Mouse (Mus musculus): ENCODE measurements at regions not wholly inside any gene's neighbourhood (a gene's known extent, or its start where the extent isn't known, plus 50 kb on each side); places are given as distances from the start of the nearest gene placed in this dataset.

DNA sequence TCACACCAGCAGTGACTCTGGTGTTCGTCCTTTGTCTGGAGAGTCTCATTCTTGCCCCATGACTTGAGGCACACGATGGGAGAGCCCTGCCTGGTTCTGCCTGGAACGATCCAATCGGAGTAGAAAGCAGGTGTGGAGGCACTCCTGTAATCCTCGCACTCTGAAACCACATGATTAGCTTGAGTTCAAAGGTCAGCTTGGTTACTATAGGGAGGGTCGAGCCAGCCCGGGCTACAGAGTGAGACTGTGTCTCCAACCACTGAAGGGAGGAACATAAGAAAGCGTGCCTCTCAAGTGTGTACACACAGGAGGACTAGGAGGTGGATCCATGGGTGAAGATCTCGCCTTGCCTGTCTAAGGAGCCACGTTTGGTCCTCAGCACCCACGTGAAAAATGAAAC is 504.0 kb downstream of the Vrk1 start:
- no peak for ATAC-seq (replicated peaks; ENCODE audit: insufficient number of reproducible peaks, insufficient read depth, low FRiP score, low read depth)
- no peaks in the 10 kb centered on the region for H3K36me3 ChIP-seq
- H3K4me1 ChIP-seq (replicated peaks), result no peaks in the 10 kb centered on the region
- 73% methylated on average over 11 of the region's 11 CpGs for WGBS
- no peak overlapping the region for H3K4me2 ChIP-seq
- H3K9me3 ChIP-seq (replicated peaks), result no peaks in the 10 kb centered on the region
- no peak overlapping the region for H3K27ac ChIP-seq
- H3K4me3 ChIP-seq, result no peak overlapping the region
- H3K9ac ChIP-seq, result no peak overlapping the region
- H3K27me3 ChIP-seq, result peaks cover 7% of the 10 kb centered on the region; the same call in 1 of the 2 replicates

DNA sequence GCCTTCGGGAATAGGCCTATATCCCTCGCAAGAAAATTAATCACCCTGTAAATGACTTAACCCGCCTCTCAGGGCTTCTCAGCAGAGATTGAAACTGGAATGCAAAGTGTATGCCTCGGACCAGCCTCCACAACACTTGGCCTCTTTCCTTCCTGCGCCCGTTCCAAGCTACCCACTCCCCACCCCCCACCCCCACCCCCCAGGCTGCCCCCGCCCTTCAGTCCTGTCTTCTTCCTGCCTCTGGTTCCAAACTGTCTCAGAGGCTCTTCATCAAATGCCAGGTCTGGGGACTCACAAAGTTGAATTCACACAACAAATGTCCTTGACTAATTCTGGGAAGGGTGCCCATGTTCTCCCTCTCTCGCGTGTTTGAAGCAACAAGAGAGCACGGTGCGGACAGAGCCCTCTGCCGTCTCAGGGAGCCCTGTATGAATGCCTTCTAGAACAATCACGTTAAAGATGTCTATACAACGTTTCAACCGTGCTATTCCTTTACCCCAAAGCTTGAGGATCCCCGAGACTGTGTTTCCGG is 505.3 kb downstream of the Vrk1 start:
- 40% methylated on average over 17 of the region's 17 CpGs for WGBS

DNA sequence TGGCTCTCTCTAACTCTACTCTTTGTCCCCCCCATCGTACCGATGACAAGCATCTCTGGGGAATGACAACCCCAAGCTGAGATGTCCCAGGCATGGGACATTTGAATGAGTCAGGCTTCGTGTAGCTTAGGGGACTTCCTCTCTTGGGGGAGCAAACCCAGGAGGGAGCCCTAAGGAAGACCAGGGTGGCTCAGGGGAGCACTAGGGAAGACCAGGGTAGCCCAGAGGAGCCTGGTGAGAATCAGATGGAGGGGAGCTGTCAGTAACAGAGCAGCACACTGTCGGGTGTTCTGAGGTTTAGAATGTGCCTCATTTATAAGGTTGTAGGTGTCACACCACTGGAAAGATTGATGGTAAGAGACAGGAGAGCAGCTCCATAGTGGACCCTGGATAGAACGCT is 509.1 kb downstream of the Vrk1 start:
- H3K4me1 ChIP-seq (replicated peaks), result no peaks in the 10 kb centered on the region
- no peak for ATAC-seq (replicated peaks; ENCODE audit: insufficient number of reproducible peaks, insufficient read depth, low FRiP score, low read depth)
- no peak overlapping the region for H3K9ac ChIP-seq
- H3K36me3 ChIP-seq, result no peaks in the 10 kb centered on the region
- H3K27me3 ChIP-seq, result peaks cover 8% of the 10 kb centered on the region; the same call in 1 of the 2 replicates
- no peak overlapping the region for H3K4me2 ChIP-seq
- 61% methylated on average over 5 of the region's 5 CpGs for WGBS
- H3K4me3 ChIP-seq, result no peak overlapping the region
- H3K9me3 ChIP-seq (replicated peaks), result no peaks in the 10 kb centered on the region
- H3K27ac ChIP-seq, result no peak overlapping the region

More for the DNA sequence above, 505.3 kb downstream of the Vrk1 start:
- Histone ChIP-seq H3K4me1 (replicated peaks) (no peaks in the 10 kb centered on the region), H3K4me3 (no peak overlapping the region), H3K9me3 (replicated peaks) (no peaks in the 10 kb centered on the region), H3K27ac (no peak overlapping the region), H3K4me2 (no peak overlapping the region), H3K9ac (no peak overlapping the region), H3K36me3 (no peaks in the 10 kb centered on the region), H3K27me3 (peaks cover 8% of the 10 kb centered on the region; the same call in 1 of the 2 replicates)
- no peak for ATAC-seq (replicated peaks; ENCODE audit: insufficient number of reproducible peaks, insufficient read depth, low FRiP score, low read depth)

DNA sequence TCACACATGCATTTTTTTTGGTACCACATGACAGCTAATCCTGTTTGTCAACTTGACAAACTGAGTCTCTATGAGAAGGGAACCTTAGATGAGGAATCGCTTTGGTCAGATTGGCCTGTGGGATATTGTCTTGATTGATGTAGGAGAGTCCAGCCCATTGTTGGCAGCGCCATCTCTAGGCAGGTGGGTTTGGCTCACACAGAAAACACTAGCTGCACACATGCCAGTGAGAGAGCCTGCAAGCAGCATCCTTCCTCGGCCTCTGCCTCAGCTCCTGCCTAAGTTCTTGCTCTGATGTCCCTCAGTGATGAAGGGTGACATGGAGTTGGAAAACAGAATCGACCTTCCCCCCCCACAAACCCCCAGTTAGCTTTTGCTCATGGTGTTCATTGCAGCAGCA is 514.4 kb downstream of the Vrk1 start:
- H3K9ac ChIP-seq, result no peak overlapping the region
- H3K4me1 ChIP-seq (replicated peaks), result peaks cover 5% of the 10 kb centered on the region
- no peaks in the 10 kb centered on the region for H3K9me3 ChIP-seq (replicated peaks)
- H3K36me3 ChIP-seq, result no peaks in the 10 kb centered on the region
- peaks cover 10% of the 10 kb centered on the region for H3K27me3 ChIP-seq
- H3K27ac ChIP-seq, result no peak overlapping the region
- no peak overlapping the region for H3K4me2 ChIP-seq
- H3K4me3 ChIP-seq, result no peak overlapping the region
- 76% methylated on average over 4 of the region's 4 CpGs for WGBS
- no peak for ATAC-seq (replicated peaks; ENCODE audit: insufficient number of reproducible peaks, insufficient read depth, low FRiP score, low read depth)

DNA sequence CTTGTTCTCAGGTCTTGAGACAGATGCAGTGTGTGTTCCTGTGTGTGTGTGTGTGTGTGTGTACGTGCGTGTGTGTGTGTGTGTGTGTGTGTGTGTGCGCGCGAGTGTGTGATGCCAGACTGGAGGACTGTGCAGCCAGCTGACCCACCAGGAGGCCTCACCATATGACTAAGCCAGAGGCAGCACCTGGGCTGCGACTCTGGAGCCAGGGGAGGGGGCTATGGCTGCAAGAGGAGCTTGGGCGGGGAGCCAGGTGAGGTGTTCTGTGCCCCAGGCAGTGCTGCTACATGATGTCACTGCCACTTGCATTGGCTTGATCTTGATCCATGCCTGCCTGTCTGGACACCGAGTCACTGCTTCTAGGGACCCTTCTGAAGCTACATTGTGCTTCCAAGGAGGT is 517.1 kb downstream of the Vrk1 start:
- H3K27me3 ChIP-seq, result peaks cover 17% of the 10 kb centered on the region
- ATAC-seq (replicated peaks; ENCODE audit: insufficient number of reproducible peaks, insufficient read depth, low FRiP score, low read depth), result no peak

DNA sequence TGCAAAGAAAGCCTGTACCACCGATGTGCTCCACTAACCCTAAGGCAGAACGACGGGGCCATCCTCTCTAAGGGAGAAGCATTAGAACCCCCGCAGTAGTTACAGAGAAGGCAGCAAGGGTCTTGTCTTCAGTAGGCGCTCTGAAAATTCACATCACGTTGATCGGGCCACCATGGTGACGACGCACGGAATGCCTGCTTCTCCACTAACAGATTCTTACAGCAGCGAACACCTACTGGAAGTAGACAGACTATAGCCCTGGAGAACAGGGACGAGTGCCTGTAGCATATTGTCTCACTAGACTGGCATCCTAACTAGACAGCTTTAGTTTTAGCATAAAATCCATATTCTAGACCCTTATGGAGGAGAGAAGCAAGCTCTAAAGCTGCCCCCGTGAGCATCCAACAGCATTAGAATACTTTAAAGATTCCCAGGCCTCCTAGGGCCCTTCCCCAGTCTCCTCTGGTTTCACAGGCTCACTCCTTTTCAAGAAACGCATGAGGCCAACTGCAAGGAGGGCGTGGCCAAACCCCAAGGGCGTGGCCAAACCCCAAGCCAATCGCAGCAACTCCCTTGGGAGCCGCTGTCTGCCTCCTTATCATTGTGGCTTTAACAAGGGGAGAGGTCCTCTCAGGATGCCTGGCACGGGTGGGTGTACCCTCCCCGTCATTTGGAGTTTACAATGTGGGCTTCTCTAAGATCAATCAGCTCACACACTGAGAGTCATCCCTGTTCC is 517.8 kb downstream of the Vrk1 start:
- WGBS, result 9% methylated on average over 20 of the region's 20 CpGs
- Histone ChIP-seq H3K36me3 (no peaks in the 10 kb centered on the region), H3K4me2 (peak overlapping the region; percentile 1; the same call in 1 of the 2 replicates), H3K4me3 (no peak overlapping the region), H3K9me3 (replicated peaks) (no peaks in the 10 kb centered on the region), H3K4me1 (replicated peaks) (peaks cover 5% of the 10 kb centered on the region), H3K9ac (no peak overlapping the region), H3K27me3 (peaks cover 17% of the 10 kb centered on the region), H3K27ac (no peak overlapping the region)
- ATAC-seq (replicated peaks; ENCODE audit: insufficient number of reproducible peaks, insufficient read depth, low FRiP score, low read depth), result no peak

More for the DNA sequence above, 517.1 kb downstream of the Vrk1 start:
- Histone ChIP-seq H3K4me3 (no peak overlapping the region), H3K9me3 (replicated peaks) (no peaks in the 10 kb centered on the region), H3K4me1 (replicated peaks) (peaks cover 5% of the 10 kb centered on the region), H3K27ac (no peak overlapping the region), H3K4me2 (no peak overlapping the region), H3K36me3 (no peaks in the 10 kb centered on the region), H3K9ac (no peak overlapping the region)
- 61% methylated on average over 8 of the region's 8 CpGs for WGBS

DNA sequence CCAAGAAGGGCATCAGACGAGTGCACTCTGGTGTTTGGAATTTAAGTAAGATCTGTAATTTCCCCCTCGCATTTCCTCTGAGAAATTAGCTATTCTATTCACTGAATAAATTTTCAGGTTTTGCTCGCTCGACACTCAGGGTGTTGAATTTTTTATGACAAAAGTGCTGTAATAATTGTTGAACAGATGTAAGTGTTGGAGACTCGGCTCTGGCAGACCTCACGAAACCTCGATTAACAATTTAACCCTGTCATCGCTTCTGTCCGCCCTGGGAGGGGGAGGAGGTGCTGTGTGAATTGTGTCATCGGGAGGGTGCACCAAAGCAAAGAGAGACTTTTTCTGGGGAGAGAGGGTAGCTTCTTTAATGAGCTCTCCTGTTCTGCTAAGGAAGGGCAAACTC is 518.5 kb downstream of the Vrk1 start:
- Histone ChIP-seq H3K36me3 (no peaks in the 10 kb centered on the region), H3K9me3 (replicated peaks) (no peaks in the 10 kb centered on the region), H3K4me3 (no peak overlapping the region), H3K4me2 (no peak overlapping the region), H3K4me1 (replicated peaks) (peaks cover 5% of the 10 kb centered on the region), H3K27me3 (peaks cover 17% of the 10 kb centered on the region), H3K27ac (no peak overlapping the region), H3K9ac (no peak overlapping the region)
- ATAC-seq (replicated peaks; ENCODE audit: insufficient number of reproducible peaks, insufficient read depth, low FRiP score, low read depth), result no peak
- 25% methylated on average over 10 of the region's 10 CpGs for WGBS

DNA sequence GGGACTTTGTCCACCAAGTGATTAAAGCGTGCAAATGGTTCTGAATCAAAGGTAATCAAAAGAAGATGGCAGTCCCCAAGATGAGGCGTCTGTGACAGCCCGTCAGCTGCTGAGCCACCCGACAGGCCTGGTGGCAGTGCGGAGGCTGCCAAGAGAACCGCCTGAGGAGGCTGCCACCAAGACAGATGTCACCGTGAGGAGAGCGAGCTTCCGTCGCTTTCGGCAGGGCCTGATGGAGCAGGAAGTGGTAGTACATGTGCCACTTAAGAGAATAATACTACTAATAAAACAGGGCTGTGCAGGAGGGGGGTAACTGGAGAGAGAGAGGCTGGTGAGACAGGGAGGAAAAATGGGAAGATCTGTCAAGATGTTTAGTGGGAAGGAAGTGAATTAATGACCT is 519.1 kb downstream of the Vrk1 start:
- Histone ChIP-seq H3K9ac (no peak overlapping the region), H3K4me3 (no peak overlapping the region), H3K4me2 (no peak overlapping the region), H3K27me3 (peaks cover 17% of the 10 kb centered on the region), H3K9me3 (replicated peaks) (no peaks in the 10 kb centered on the region), H3K36me3 (no peaks in the 10 kb centered on the region), H3K4me1 (replicated peaks) (peaks cover 5% of the 10 kb centered on the region), H3K27ac (no peak overlapping the region)
- 18% methylated on average over 11 of the region's 11 CpGs for WGBS
- no peak for ATAC-seq (replicated peaks; ENCODE audit: insufficient number of reproducible peaks, insufficient read depth, low FRiP score, low read depth)

DNA sequence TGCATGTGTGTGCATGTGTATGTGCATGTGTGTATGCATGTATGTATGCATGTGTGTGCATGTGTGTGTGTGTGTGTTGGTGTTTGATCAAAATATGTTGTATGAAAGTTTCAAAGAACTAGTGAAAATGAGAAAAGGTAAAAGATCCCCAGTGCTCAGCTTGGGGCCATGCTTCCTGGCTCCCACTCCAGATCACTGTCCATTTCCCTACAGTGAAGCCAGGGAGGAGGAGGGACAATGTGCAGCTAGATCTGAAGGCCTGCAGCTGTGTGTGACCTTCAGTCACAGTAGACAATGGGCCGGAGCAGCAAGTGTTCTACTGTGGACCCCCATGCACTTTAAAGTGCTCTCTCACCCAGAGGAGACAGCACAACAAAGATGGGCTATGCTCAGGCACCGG is 525.1 kb downstream of the Vrk1 start:
- no peak overlapping the region for H3K4me2 ChIP-seq
- 60% methylated on average over 2 of the region's 2 CpGs for whole genome bisulfite sequencing
- no peaks in the 10 kb centered on the region for H3K36me3 ChIP-seq
- no peak overlapping the region for H3K4me3 ChIP-seq
- no peak overlapping the region for H3K27ac ChIP-seq
- peaks cover 6% of the 10 kb centered on the region for H3K27me3 ChIP-seq
- H3K9me3 ChIP-seq (replicated peaks), result no peaks in the 10 kb centered on the region
- no peak overlapping the region for H3K9ac ChIP-seq
- no peak for ATAC-seq (replicated peaks; ENCODE audit: insufficient number of reproducible peaks, insufficient read depth, low FRiP score, low read depth)
- no peaks in the 10 kb centered on the region for H3K4me1 ChIP-seq (replicated peaks)

DNA sequence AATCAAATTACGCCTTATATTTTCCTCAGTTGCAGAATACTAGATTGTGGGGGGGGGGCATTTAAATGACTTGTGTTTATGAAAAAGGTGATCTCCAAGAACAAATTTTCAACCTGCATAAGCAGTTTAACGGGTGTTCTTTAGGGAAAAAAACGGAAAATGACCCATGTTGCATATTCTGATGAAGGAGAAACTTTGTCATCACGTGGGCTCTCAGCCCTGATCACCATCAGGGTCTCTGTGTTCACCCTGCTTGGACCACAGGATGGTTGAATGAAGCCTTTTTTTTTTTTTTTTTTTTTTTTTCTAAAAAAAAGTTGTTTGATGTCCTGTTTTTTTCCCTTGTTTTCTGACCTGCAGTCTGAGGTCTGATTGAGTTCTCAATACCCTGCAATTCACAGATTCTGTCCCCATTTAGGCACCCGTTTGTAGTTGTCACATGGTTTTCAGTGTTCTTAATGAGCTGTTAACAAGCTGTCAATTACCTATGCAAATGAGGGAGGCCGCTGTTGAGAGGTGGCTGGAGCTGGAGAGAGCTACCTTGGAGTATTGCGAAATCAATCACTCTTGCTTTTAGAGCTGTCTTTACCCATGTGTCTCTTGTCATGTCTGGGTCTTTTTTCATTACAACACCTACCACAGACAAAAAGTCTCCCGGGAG is 525.7 kb downstream of the Vrk1 start:
- Histone ChIP-seq H3K27me3 (peaks cover 4% of the 10 kb centered on the region; the same call in 1 of the 2 replicates), H3K4me1 (replicated peaks) (no peaks in the 10 kb centered on the region), H3K36me3 (no peaks in the 10 kb centered on the region), H3K4me2 (no peak overlapping the region), H3K9me3 (replicated peaks) (no peaks in the 10 kb centered on the region), H3K4me3 (no peak overlapping the region), H3K27ac (no peak overlapping the region), H3K9ac (no peak overlapping the region)
- ATAC-seq (replicated peaks; ENCODE audit: insufficient number of reproducible peaks, insufficient read depth, low FRiP score, low read depth), result no peak
- 30% methylated on average over 8 of the region's 8 CpGs for WGBS

DNA sequence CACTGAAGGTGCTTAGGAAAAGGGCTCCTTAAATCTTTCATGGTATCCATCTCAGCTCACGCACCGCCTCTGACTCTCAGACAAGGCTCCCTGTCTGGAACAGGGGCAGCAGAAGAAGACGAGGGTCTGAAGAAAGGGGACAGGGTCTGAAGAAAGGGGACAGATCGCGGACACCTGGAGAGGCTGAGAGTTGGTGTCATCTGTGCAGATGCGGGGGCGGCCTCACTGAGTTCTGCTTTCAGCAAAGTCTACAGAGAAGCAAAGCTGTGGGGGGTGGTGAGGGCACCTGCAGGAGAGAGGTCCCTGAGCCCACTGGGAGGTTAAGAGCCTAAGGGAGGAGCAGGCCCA is 526.2 kb downstream of the Vrk1 start:
- Histone ChIP-seq H3K4me1 (replicated peaks) (no peaks in the 10 kb centered on the region), H3K4me3 (no peak overlapping the region)

DNA sequence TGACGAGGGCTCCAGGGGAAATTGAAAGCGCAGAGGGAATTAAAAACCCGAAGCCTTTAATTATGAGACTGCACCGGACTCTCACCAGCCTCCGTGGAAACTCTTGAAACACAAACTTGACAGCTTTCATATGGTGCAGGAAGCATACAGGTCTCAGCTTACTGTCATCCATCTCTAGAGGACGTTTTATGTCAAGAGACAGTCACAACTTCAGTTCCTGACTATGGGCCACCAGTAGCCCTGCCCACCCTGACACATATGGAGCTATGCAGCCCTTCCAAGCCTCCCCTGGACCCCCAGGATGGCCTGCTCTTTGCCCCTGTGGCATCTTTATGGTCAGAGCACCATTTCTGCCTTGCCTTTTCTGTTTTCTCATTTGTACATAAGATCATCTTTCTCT is 530.0 kb downstream of the Vrk1 start:
- no peaks in the 10 kb centered on the region for H3K27me3 ChIP-seq
- no peaks in the 10 kb centered on the region for H3K4me1 ChIP-seq (replicated peaks)
- no peak overlapping the region for H3K4me3 ChIP-seq
- H3K27ac ChIP-seq, result no peak overlapping the region
- no peak overlapping the region for H3K4me2 ChIP-seq
- no peaks in the 10 kb centered on the region for H3K36me3 ChIP-seq
- H3K9ac ChIP-seq, result no peak overlapping the region
- WGBS, result 58% methylated on average over 6 of the region's 6 CpGs
- no peaks in the 10 kb centered on the region for H3K9me3 ChIP-seq (replicated peaks)
- ATAC-seq (replicated peaks; ENCODE audit: insufficient number of reproducible peaks, insufficient read depth, low FRiP score, low read depth), result no peak

More for the DNA sequence above, 526.2 kb downstream of the Vrk1 start:
- H3K4me2 ChIP-seq, result no peak overlapping the region
- no peaks in the 10 kb centered on the region for H3K9me3 ChIP-seq (replicated peaks)
- H3K27ac ChIP-seq, result no peak overlapping the region
- no peaks in the 10 kb centered on the region; the same call in 1 of the 2 replicates for H3K27me3 ChIP-seq
- no peak for ATAC-seq (replicated peaks; ENCODE audit: insufficient number of reproducible peaks, insufficient read depth, low FRiP score, low read depth)
- 14% methylated on average over 7 of the region's 7 CpGs for WGBS
- no peak overlapping the region for H3K9ac ChIP-seq
- no peaks in the 10 kb centered on the region for H3K36me3 ChIP-seq
